Mouse (Mus musculus) layer of hippocampus, adult 8-10 months (tissue): ENCODE data around the gene Pfas. TPM values are rescaled to one million over a fixed set of nuclear protein-coding genes. Genes with fewer than 3 reads are reported as not detected.
"Not testable (repeated sequence)": the region's sequence is repeated elsewhere in the genome, so short reads cannot be mapped to it uniquely, and the experiment has no call there.

Source experiments
- DNase-seq, 2 experiments: peaks; one replicate each; pipeline ENCODE4 v3.0.0; 2022; ENCODE audit warnings: low spot score in 2 of 2
- total RNA-seq, 4 experiments: library from RNA; stranded (reverse); gene quantifications; 2 replicates each; pipeline ENCODE4 v1.2.4; 2022

Gene Pfas
- total RNA-seq, 4 experiments from 2014 or later, result 25.8 to 32.2 (median 26.8) TPM

DNA sequence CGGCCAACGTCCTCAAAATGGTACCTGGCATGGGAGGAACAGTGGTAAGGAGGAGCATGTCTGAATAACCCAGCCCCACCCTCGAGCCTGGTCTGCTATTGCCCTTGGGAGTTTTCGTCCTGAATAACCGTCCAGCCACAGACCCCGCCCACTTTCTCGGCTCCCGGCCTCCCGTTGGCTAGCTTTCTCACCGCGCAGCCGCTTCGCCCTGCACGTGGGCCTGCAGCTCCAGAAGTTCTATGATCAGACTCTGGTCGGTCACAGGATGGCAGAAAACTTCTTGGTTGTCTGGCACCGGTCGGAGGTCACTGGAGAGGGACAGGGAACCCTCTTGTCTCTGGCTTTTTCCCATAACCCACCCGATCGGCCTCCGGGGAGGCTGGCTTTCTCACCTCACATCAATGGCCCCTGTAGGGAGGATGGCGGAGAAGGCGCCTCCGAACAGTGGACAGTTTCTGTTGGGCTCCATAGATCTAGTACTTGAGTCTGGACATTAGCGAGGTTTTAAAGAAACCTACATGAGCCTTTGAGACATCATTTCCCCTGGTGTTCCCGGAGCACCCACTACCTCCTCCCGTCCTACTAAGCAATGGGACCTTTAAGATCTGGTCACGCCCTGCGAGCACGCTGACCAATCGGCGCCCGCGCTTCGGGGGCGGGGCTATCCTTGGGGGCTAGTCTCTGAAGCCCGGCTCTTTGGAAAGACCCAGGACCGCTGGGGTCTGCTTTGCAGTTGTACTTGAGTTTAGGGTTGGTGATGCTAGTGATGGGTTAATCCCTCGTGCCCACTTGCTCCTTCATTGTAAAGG, 34.8 kb downstream of the Pfas start:
- DNase-seq, result peak; percentile 66 to 73

DNA sequence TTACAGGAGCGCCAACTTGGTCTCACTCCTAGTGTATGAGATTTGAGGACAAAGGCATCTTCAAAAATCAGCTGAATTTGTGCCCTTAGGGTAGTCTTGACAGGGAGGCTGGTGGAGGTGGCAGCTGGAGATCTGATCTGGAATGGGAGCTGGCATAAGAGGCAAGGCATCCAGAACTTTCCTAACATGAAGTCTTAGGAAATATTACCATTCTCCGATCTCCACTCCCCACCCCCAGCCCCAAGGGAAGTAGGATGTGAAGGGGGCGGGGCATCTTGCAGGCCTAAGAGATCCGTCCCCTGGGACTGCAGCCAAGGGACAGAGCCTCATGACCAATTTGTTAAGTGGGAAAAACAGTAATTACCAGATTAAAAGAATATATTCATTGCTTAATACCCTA, 38.0 kb downstream of the Pfas start:
- no peak for DNase-seq

DNA sequence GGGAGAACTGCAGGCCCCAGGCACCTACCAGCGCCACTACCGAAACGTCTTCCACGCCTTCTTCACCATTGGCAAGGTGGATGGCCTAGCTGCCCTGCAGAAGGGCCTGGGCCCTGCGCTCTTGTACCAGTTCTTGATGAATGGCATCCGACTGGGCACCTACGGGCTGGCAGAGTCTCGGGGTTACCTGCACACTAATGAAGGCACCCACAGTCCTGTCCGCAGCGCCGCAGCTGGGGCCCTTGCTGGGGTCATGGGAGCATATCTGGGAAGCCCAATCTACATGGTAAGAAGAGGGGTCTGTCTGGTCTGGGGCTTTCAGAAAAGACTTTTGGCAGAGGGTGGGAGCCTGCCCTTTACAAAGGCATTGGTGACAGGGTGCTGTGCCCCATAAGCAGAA, 39.5 kb downstream of the Pfas start:
- DNase-seq, result no peak

DNA sequence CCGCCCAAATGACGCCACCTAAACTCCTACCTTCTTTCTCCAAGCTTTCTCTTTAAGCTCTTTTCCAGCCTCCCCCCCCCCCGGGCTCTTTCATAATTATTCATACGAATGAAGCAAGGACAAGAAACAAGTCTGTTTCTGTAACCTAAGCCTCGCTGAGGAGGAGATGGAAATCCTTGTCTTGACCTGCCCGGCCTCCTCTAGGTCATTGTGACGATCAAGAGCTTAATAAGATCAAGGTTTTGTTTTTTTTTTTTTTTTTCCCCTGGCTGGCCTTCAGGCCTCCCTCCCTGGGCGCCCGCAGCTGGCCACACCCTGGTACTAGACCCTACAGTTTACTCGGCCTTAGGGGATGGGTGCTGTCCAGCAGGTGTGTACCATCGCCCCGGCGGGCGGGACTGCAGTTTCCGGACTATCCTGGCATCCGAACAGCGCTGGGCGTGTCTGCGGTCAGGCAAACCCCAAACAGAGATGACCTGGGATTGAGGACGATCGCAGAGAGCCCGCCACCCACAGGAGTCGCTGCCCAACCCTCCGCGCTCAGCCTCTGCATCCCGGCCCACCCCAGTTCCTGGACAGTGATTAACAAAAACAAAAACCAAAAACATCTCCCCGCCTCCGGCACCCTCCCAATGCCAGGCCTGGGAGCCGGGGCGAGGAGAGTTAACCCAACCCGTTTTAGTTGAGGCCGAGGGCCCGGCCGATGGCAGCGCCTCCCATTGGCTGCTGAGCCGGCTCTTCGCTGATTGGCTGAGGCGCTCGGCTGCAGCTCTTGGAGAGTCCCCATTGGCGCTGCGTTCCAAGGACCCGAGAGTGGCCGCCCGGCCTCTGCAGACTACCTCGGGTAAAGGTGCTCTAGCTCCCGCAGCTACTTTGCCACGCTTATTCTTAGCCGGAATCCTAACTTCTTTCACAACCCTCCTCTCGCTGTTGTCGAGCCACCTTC, 40.6 kb downstream of the Pfas start, which contains the start of gene Slc25a35:
Gene Slc25a35 (plus strand): TSS at position 795 of the 946 bp plus-strand sequence.
- DNase-seq, result peak; percentile 85 to 89

DNA sequence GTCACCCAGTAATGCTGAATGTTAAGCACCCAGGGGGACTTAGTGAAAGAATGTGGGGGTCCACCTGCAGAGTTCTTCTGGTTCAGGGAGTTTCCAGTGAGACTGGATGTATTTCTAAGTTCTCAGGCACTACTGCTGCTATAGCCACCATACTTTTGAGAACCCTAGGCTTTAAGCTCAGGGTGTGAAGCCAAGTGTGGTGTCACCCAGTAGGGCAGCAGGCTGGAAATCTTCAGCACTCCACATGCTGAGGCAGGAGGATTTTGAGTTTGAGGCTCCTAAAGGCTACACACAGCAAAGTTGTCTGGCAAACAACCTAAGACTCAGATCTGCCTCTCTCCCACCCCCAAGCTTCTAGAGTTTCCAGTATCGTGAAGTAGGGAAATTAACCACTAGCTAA, 41.7 kb downstream of the Pfas start:
- DNase-seq, result no peak

DNA sequence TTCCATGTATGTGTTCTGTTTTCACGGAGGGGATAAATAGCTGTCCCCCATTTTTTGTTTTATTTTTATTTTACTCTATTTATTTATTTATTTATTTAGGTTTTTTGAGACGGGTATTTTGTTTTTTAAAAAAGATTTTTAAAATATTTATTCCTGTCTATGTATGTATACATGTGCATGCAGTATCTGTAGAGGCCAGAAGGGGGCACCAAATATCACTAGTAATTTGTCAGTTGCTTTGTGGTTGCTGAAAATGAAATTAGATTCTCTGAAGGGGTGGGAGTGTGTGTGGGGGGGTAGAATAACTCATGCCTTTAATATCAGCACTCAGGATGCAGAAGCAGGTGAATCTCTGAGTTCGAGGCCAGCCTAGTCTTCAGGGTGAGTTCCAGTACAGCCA, 42.4 kb downstream of the Pfas start:
- DNase-seq, result peak in 1 of 2 experiments; percentile 55

DNA sequence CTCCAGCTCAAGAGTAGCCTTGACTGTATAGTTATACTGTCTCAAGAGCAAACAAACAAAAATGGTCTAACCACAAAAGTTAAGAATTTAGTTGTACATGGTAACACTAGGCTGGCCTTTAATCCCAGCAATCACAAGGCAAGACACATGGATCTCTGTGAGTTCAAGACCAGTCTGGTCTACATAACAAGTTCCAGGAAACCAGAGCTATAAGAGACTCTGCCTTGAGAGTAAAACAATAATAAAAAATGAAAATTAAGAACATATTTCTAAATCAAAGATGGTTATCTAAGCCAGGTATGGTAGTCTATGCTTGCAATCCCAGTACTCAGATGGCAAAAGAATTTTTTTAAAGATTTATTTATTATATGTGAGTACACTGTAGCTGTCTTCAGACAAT, 43.2 kb downstream of the Pfas start:
- no peak for DNase-seq

DNA sequence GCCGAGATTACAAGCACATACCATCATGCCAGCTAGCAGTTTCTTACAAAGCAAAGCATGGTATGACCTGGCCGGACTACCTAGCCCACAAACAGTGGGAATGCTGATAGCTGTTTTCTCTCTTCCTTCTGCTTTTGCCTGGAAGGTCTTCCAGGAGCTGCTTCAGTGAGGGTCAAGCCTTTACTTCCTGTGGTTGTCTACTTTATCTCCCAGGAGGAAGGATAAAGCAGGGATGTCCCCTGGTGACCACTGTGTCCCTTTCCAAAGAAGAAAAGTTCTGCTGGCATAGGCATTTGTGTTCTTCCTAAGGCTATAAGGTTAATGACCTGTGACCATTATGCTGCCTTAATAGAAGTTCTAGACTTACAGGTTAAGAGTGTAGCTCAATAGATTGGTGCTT, 44.9 kb downstream of the Pfas start:
- DNase-seq, result no peak

DNA sequence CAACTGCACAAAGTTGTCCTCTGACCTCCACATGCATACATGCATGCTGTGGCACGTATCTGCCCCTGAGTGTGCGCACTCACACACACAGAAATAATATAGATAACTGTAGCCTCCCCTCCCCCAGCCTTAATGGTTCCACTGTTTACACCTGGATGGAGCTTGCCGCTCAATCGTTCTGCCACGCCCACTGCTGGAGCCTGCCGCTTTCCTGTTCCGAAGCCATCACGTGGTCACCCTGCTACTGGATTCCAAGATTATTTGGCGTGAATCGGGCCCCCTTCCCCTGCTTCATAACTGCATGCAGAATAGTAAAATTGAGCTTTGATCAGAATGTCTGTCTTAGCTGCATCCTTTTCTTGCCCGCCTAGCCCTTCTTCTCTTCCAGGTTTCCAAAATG, 46.1 kb downstream of the Pfas start:
- not testable (repeated sequence) for DNase-seq

DNA sequence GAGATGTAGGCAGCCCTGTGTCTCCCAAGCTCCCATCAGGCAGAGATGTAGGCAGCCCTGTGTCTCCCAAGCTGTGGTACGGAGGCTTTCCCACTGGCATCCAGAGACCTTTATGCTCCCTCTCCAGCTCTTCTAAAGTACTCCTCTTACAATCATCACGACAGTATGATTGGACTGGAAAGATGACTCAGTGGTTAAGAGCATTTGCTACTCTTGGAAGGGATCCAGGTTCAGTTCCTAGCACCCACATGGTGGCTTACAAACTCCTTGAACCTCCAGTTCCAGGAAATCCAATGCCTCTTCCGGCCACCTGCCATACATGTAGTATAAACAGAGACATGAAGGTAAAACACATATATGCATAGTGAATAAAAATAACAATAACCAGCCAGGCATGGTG, 46.7 kb downstream of the Pfas start:
- no peak for DNase-seq

DNA sequence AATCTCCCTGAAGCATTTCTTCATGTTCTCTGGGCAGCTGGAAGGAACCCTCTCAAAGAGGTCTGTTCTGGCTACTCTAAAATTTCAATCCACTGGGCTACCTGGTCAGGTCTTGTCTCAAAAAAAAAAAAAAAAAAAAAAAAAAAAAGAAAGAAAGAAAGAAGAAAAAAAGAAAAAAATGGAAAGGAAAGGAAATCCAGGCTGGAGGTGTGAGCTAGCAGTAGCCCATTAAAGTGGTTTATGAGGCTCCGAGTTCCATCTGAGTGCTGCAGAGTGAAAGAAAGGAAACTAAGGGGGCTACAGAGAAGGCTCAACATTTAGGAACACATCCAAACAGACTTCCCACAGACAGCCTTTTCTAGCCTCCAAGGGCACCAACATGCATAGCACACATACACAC, 50.3 kb downstream of the Pfas start:
- no peak for DNase-seq

DNA sequence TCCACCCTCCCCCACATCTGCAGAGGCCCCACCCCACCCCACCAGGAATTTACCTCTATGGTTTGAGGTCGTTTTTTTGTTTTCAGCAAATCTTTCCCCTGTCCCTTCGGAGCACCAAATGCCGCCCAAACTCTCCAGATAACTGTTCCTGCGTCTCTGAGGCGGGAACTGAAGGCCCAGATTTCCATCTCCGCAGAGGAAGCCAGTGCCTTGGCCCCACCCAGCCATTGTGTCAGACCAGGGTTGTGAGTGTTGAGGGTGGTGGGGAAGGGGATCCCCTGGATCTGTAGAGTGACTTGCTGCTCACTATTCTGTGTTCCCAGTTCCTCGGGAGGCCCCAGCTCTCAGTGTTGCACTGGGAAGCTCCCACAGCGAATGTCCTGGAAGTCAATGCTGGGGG, 51.0 kb downstream of the Pfas start, which contains the start of gene Arhgef15:
Gene Arhgef15 (minus strand): TSS at position 173 of the 400 bp plus-strand sequence.
- DNase-seq, result no peak

DNA sequence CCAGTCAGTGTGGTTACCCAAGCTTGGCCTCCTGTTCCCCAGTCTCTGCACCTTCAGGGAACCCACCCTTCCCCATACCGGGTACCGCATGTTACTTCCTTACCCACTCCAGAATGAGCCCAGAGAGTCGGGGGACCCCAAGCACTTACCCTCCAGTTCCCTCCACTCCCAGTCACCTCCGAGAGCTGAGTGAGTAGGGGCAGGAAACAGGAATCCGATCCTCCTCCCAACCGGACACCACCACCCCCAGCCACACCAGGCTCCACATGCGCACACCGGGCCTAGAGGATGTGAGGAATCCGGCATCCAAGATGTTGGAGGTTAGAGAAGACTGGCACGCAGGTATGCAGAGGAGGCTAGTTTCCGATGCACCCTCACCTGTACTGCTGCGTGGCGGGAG, 51.6 kb downstream of the Pfas start:
- no peak for DNase-seq

DNA sequence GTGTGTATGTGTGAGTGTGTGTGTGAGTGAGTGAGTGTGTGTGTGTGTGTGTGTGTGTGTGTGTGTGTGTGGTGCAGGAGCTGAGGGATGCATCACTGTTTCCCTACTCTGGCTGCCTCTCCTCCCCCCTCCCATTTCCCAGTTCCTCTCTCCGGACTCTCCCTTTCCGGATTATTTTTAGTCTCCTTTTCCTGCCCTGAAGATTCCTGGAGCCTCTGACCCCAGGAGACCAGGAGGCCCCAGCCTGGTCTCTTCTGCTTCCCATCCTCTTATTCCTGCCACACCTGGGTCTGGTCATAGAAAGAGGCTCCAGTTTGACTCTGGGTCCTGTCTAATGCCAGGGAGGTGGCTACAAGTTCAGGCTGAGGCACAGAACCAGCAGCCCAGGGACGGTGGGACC, 52.2 kb downstream of the Pfas start:
- no peak for DNase-seq

DNA sequence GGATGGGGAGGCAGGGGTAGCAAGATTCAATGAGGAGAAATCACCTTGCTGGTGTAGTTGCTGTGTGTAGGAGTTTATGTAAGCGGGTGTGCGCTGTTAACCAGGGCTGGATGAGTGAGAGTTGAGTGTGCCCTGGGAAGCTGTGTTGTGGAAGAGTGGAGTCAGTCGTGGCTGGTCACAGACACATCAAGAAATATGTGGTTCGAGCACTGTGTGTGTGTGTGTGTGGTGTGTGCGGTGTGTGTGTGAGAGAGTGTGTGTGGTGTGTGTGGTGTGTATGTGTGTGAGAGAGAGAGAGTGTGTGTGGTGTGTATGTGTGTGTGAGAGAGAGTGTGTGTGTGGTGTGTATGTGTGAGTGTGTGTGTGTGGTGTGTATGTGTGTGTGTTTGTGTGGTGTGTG, 52.8 kb downstream of the Pfas start:
- no peak for DNase-seq

DNA sequence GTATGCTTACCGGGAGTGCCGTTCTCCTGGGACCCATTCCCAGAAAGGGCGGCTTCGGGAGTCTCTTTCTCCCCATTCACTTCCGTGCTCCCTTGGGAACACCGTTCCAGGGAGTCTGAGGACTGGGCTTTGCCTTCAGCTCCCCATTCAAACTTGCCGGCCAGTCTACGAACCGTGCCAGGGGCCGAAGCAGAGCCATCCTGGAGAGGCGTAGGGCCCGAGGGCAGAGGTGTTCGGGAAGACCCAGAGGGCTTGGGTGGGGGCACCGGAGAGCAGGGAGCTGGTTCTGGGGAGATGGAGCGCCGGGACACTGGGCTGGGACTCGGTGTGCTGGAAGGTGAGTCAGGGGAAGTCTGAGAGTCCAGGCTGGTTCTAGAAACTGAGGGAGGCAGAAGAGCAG, 53.9 kb downstream of the Pfas start:
- DNase-seq, result no peak

DNA sequence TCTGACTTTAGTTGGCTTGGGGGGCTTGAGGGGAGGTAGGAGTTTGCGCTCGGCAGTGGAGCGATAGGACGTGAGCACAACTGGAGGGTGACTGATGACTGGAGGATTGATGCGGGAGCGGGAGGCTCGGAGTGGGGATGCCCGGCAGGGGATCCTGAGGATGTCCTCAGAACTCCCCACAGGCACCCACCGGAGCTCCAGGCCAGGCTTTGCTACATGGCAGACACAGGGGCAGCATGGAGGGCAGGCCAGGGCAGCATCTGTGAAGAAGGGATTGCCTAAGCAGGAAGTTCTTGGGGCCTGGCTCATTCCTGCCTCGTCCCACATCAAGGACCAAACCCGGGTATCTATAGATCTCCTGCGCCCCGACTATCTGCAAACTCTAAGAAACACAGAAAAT, 54.4 kb downstream of the Pfas start:
- DNase-seq, result no peak

DNA sequence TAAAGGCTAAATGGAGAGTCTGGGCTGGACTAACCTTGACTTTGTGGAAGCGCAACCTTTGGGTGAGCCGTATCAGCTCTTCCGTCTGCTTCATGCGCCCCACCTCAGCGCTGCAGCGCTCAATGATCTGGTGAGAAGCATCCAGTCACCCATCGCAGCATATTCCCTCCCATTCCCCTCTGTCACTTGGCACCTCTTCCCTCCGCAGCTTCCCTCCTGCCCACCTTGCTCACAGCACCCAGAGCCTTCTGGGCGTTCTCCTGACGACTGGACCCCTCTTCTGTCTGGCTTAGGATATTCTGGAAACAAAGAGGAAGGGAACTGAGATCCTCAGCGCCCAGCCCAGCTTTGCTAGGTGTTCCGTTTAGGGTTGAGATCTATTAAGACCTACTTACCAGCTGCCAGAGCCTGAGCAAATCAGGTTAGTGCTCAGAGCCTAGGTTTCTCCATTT, 60.7 kb downstream of the Pfas start:
- DNase-seq, result no peak

DNA sequence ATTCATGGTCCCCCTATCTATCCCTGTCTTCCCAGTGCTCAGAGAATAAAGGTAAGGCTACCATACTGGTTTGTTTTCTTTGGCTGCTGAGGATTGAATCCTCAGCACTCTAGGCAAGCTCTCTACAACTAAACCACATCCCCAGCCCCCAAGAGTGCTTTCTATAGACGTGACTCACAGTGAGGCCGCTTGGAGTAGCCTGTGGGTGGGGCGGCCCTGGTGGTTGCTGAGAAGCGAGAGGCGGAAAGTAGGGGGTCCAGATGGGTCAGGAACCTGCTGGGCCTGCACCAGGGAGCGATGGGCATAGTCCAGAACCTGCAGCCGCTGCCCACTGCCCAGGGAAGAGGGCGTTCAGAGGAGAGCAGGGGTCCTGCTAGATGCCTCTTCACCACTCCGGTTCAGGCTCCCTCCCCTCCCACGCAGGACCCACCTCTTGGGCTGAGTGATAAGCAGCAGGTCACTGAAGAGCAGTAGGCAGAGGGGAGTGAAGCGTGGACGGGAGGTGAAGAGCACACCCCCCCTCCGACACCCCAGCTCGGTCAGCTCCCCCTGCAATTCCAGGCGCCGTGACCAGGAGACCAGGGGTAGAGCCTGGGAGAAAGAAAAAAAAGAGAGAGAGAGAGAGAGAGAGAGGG, 61.3 kb downstream of the Pfas start:
- no peak for DNase-seq

DNA sequence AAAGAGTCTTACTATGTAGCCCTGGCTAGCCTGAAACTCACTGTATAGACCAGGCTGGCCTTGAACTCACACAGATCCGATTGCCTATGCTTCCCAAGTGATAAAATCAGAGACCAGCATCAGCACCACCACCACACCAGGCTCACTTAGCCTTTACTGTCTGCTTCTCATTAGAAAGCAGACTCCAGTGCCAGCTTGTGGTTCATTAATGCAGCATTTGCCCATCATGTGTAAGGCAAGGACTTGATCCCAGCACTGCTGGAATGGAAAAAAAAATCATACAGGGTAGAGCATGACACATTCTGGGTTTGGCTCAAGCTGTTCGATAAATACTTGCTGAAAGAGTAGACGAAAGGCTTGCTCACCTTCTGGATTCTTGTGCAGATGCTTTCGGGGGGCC, 62.3 kb downstream of the Pfas start:
- DNase-seq, result no peak

DNA sequence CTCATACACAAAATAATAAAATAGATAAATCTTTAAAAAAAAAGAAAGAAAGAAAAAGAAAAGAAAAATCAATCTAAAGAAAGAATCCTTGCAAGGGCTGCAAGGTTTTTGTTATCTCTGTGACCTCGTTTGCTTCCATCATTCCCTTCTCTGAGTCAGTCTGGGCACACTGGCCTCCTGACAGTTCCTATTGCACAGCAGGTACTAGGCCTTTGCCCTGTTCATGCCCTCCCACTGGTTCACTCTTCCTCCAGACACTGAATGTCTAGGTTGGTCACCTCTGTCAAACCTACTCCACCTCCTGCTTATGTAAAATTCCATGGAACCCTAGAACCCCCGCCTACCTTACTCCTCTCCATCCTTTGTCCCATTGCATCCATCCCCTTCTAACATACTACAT, 63.0 kb downstream of the Pfas start:
- no peak for DNase-seq

DNA sequence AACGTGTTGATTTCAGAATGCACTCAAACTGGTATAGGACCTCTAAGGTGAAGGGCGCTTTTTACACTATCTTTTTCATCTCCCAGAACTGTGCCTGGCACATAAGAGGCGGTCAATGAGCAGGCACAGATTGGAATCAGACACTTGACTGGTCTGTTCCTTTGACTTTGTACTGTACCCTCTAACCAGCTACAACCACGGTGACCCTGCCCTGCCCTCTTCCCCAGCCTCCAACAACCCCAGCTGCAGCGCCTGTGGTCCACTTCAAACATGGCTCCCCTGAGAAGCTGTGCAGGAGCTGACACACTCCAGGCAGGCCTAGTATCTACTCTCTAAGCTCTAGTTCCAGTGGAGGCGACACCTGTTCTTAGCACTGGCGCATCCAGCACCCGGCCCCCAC, 65.5 kb downstream of the Pfas start:
- DNase-seq, result no peak
